Mouse (Mus musculus) heart, embryonic 13.5 days (tissue): ENCODE measurements around the gene AF067061. TPM values are rescaled to one million over a fixed set of nuclear protein-coding genes. Genes with fewer than 3 reads are reported as not detected.
A peak's percentile ranks its signal among the peaks of the same experiment; 100 is the strongest.
"Not testable (repeated sequence)": the region's sequence is repeated elsewhere in the genome, so short reads cannot be mapped to it uniquely, and the experiment has no call there.

Source experiments
- ATAC-seq: fragments of 200-750 bp; cut with Nextera tagmentation; 2 replicates; pipeline ENCODE4 v1.8.0; 2017; ENCODE audit warnings: moderate TSS enrichment; ENCODE audit not compliant: insufficient number of reproducible peaks, low FRiP score, low TSS enrichment; ENCODE audit errors: extremely low read depth
- H3K27ac ChIP-seq: fragments of 300-500 bp; sonication (generic); replicated peaks from 2 replicates; pipeline ENCODE4 v1.5.1; 2015; ENCODE audit warnings: moderate library complexity, mild to moderate bottlenecking, inconsistent platforms
- H3K27me3 ChIP-seq: fragments of 300-500 bp; sonication (generic); replicated peaks from 2 replicates; pipeline ENCODE4 v1.6.1; 2015; ENCODE audit warnings: mild to moderate bottlenecking, inconsistent platforms
- H3K36me3 ChIP-seq: fragments of 300-500 bp; sonication (generic); 2 replicates; pipeline ENCODE4 v1.6.1; 2015; ENCODE audit warnings: mild to moderate bottlenecking, inconsistent platforms
- H3K4me1 ChIP-seq: fragments of 300-500 bp; sonication (generic); 2 replicates; pipeline ENCODE4 v1.6.1; 2015; ENCODE audit warnings: inconsistent platforms
- H3K4me2 ChIP-seq: fragments of 300-500 bp; sonication (generic); 2 replicates; pipeline ENCODE4 v1.6.1; 2015; ENCODE audit warnings: inconsistent platforms, mild to moderate bottlenecking, moderate library complexity
- H3K4me3 ChIP-seq: fragments of 300-500 bp; sonication (generic); 2 replicates; pipeline ENCODE4 v1.5.1; 2015; ENCODE audit warnings: moderate library complexity, mild to moderate bottlenecking, inconsistent platforms
- H3K9ac ChIP-seq: fragments of 300-500 bp; sonication (generic); 2 replicates; pipeline ENCODE4 v1.6.1; 2015; ENCODE audit warnings: inconsistent platforms, mild to moderate bottlenecking, moderate library complexity
- H3K9me3 ChIP-seq: fragments of 300-500 bp; sonication (generic); 2 replicates; pipeline ENCODE4 v1.6.1; 2016; ENCODE audit warnings: inconsistent platforms
- WGBS: fragments of 180-500 bp; shearing (Covaris S2); methylation state at CpG from one replicate; pipeline ENCODE4 v1.1.7; 2015; ENCODE audit warnings: mixed read lengths; 5-methylcytosine and 5-hydroxymethylcytosine counted together
- polyA plus RNA-seq: library from polyadenylated mRNA; unstranded; fragments of >200 nt; fragmentation: Nextera tagmentation; extraction: Ambion mirVana; gene quantifications from 2 replicates; pipeline ENCODE4 v1.2.1, GENCODE M21; 2015

AF067061 gene
- not detected in 2 replicates for polyA plus RNA-seq

- not testable (repeated sequence) for H3K27me3 ChIP-seq, H3K4me1 ChIP-seq, H3K9me3 ChIP-seq, H3K36me3 ChIP-seq, ATAC-seq, H3K4me2 ChIP-seq, H3K4me3 ChIP-seq, H3K27ac ChIP-seq, H3K9ac ChIP-seq
- 74% methylated on average over 2 of the region's 2 CpGs for WGBS
These were observed at the start of gene AF067061 for GRCm38 (mm10) chr13:120262870-120263269. AF067061 (plus strand) TSS chr13:120263114.

GRCm38 (mm10) chr13:120215847-120216246, 47.1 kb upstream of the AF067061 start, which contains the start of gene Gm21762:
Gm21762 (minus strand) TSS chr13:120215947.
- H3K4me1 ChIP-seq, H3K27ac ChIP-seq, H3K27me3 ChIP-seq, ATAC-seq, H3K9me3 ChIP-seq, H3K4me2 ChIP-seq, H3K9ac ChIP-seq, H3K4me3 ChIP-seq, H3K36me3 ChIP-seq: not testable (repeated sequence)
- no CpG with 5 or more reads among the region's 2 CpGs for WGBS

- not testable (repeated sequence) for H3K9me3 ChIP-seq, H3K4me2 ChIP-seq, H3K36me3 ChIP-seq, H3K9ac ChIP-seq, H3K4me3 ChIP-seq, H3K4me1 ChIP-seq, H3K27me3 ChIP-seq, ATAC-seq, H3K27ac ChIP-seq
- WGBS = 59% methylated on average over 5 of the region's 5 CpGs
These were observed 42.0 kb upstream of the AF067061 start for GRCm38 (mm10) chr13:120220922-120221321.

- ATAC-seq = not testable (repeated sequence)
These were observed 39.8 kb upstream of the AF067061 start for GRCm38 (mm10) chr13:120223012-120223659.

GRCm38 (mm10) chr13:120231798-120232197, 31.1 kb upstream of the AF067061 start:
- H3K27ac ChIP-seq, H3K36me3 ChIP-seq, H3K9ac ChIP-seq, H3K4me1 ChIP-seq, H3K4me2 ChIP-seq, H3K4me3 ChIP-seq, H3K9me3 ChIP-seq, H3K27me3 ChIP-seq: not testable (repeated sequence)
- WGBS = 88% methylated on average over 17 of the region's 17 CpGs
- ATAC-seq = 0 out of 2 replicates have a peak, but pooled peaks have one; percentile 25

More at GRCm38 (mm10) chr13:120223012-120223659, 39.8 kb upstream of the AF067061 start:
- WGBS = 88% methylated on average over 16 of the region's 25 CpGs
- H3K9me3 ChIP-seq, H3K4me1 ChIP-seq, H3K4me3 ChIP-seq, H3K9ac ChIP-seq, H3K27me3 ChIP-seq, H3K4me2 ChIP-seq, H3K36me3 ChIP-seq, H3K27ac ChIP-seq: not testable (repeated sequence)

- WGBS = 69% methylated on average over 13 of the region's 25 CpGs
These were observed 30.4 kb upstream of the AF067061 start for GRCm38 (mm10) chr13:120232447-120233049.

GRCm38 (mm10) chr13:120238811-120239210, 24.1 kb upstream of the AF067061 start, which contains the start of gene Gm21731:
Gm21731 (plus strand) TSS chr13:120239111.
- ATAC-seq, H3K36me3 ChIP-seq, H3K27me3 ChIP-seq, H3K9me3 ChIP-seq, H3K4me3 ChIP-seq, H3K9ac ChIP-seq, H3K4me2 ChIP-seq, H3K27ac ChIP-seq, H3K4me1 ChIP-seq: not testable (repeated sequence)

More at GRCm38 (mm10) chr13:120232447-120233049, 30.4 kb upstream of the AF067061 start:
- not testable (repeated sequence) for H3K4me2 ChIP-seq, H3K4me1 ChIP-seq, H3K36me3 ChIP-seq, ATAC-seq, H3K4me3 ChIP-seq, H3K9me3 ChIP-seq, H3K27me3 ChIP-seq, H3K9ac ChIP-seq, H3K27ac ChIP-seq

- H3K27ac ChIP-seq, H3K4me2 ChIP-seq, H3K4me3 ChIP-seq, H3K9ac ChIP-seq, ATAC-seq, H3K36me3 ChIP-seq, H3K4me1 ChIP-seq, H3K9me3 ChIP-seq, H3K27me3 ChIP-seq: not testable (repeated sequence)
- 66% methylated on average over 2 of the region's 3 CpGs for WGBS
These were observed 11.5 kb upstream of the AF067061 start for GRCm38 (mm10) chr13:120251208-120251924.

GRCm38 (mm10) chr13:120258817-120259658, 3.9 kb upstream of the AF067061 start:
- not testable (repeated sequence) for H3K9me3 ChIP-seq, H3K4me3 ChIP-seq, H3K4me2 ChIP-seq, H3K9ac ChIP-seq, H3K36me3 ChIP-seq, H3K27me3 ChIP-seq, H3K4me1 ChIP-seq, H3K27ac ChIP-seq, ATAC-seq
- 71% methylated on average over 3 of the region's 3 CpGs for WGBS

GRCm38 (mm10) chr13:120259718-120260117, 3.2 kb upstream of the AF067061 start:
- ATAC-seq, H3K36me3 ChIP-seq, H3K9me3 ChIP-seq, H3K27ac ChIP-seq, H3K4me1 ChIP-seq, H3K9ac ChIP-seq, H3K4me3 ChIP-seq, H3K27me3 ChIP-seq, H3K4me2 ChIP-seq: not testable (repeated sequence)
- 58% methylated on average over 3 of the region's 3 CpGs for WGBS

- H3K36me3 ChIP-seq, H3K27ac ChIP-seq, ATAC-seq, H3K4me2 ChIP-seq, H3K4me3 ChIP-seq, H3K27me3 ChIP-seq, H3K9ac ChIP-seq, H3K4me1 ChIP-seq, H3K9me3 ChIP-seq: not testable (repeated sequence)
- WGBS = 25% methylated on average over 2 of the region's 2 CpGs
These were observed 14.9 kb downstream of the AF067061 start for GRCm38 (mm10) chr13:120277837-120278236.
